Mouse (Mus musculus) cerebellum, adult 2 months (tissue): ENCODE data around the gene Rad51b. TPM values are rescaled to one million over a fixed set of nuclear protein-coding genes. Genes with fewer than 3 reads are reported as not detected.

Experiments
- DNase-seq, 2 experiments: peaks; one replicate each; pipeline ENCODE4 v3.0.0; 2021
- H3K27ac ChIP-seq: fragments of 200-500 bp; 2 replicates; pipeline ENCODE4 v1.5.1; 2012; ENCODE audit warnings: low read length, control low read depth, inconsistent platforms; ENCODE audit not compliant: insufficient read depth
- H3K27me3 ChIP-seq: fragments of 200-500 bp; 2 replicates; pipeline ENCODE4 v1.6.1; 2012; ENCODE audit warnings: inconsistent platforms, mild to moderate bottlenecking, low read length, moderate library complexity; ENCODE audit not compliant: control insufficient read depth, insufficient read depth
- H3K4me1 ChIP-seq: fragments of 200-500 bp; 2 replicates; pipeline ENCODE4 v1.6.1; 2011; ENCODE audit warnings: low read length; ENCODE audit not compliant: control insufficient read depth, insufficient read depth
- H3K4me3 ChIP-seq: fragments of 200-500 bp; replicated peaks from 2 replicates; pipeline ENCODE3; 2011; ENCODE audit warnings: mild to moderate bottlenecking, low read depth, low read length, control low read depth; ENCODE audit not compliant: insufficient read depth
- CTCF ChIP-seq: fragments of 200-500 bp; IDR thresholded peaks from 2 replicates; pipeline ENCODE4 v1.5.1; 2011; ENCODE audit warnings: low read depth, mild to moderate bottlenecking, control low read depth, low read length, moderate library complexity, borderline replicate concordance; ENCODE audit not compliant: insufficient read depth
- POLR2A ChIP-seq: fragments of 200-500 bp; IDR thresholded peaks from 2 replicates; pipeline ENCODE4 v1.6.1; 2011; ENCODE audit warnings: low read length, control low read depth, borderline replicate concordance; ENCODE audit not compliant: insufficient read depth
- WGBS: fragments of 180-500 bp; shearing (Covaris S2); methylation state at CpG from one replicate; pipeline ENCODE4 v1.1.7; 2018; 5-methylcytosine and 5-hydroxymethylcytosine counted together
- polyA plus RNA-seq: library from polyadenylated mRNA; depleted of rRNA; stranded (reverse); fragments of >200 nt; gene quantifications from 2 replicates; pipeline ENCODE4 v1.2.3, GENCODE M21; 2012

Gene Rad51b
- polyA plus RNA-seq, 1 experiment: 0.23 TPM

- TF ChIP-seq CTCF: no peak
- TF ChIP-seq POLR2A: no peak
- no peaks in the 10 kb centered on the region for H3K4me1 ChIP-seq
- no peak overlapping the region for H3K27ac ChIP-seq
- 41% methylated on average over 1 of the region's 1 CpGs for WGBS
- H3K27me3 ChIP-seq: no peaks in the 10 kb centered on the region
- no peak for DNase-seq
- no peak overlapping the region for H3K4me3 ChIP-seq
Measured at GRCm38 (mm10) chr12:79803670-79804069, 506.6 kb downstream of the Rad51b start.

- DNase-seq: no peak
- no peaks in the 10 kb centered on the region for H3K27me3 ChIP-seq
- H3K4me3 ChIP-seq: no peak overlapping the region
- no peak overlapping the region for H3K27ac ChIP-seq
- H3K4me1 ChIP-seq: no peaks in the 10 kb centered on the region
- 72% methylated on average over 8 of the region's 8 CpGs for WGBS
- TF ChIP-seq CTCF (no peak), POLR2A (no peak)
Measured at GRCm38 (mm10) chr12:79804776-79805524, 507.9 kb downstream of the Rad51b start.

- TF ChIP-seq CTCF (no peak), POLR2A (no peak)
- DNase-seq: no peak
- no peak overlapping the region for H3K27ac ChIP-seq
Measured at GRCm38 (mm10) chr12:79806990-79807389, 509.9 kb downstream of the Rad51b start.

GRCm38 (mm10) chr12:79807410-79807847 lies 510.3 kb downstream of the Rad51b start:
- no peaks in the 10 kb centered on the region for H3K4me1 ChIP-seq
- H3K27ac ChIP-seq: no peak overlapping the region
- no peak overlapping the region for H3K4me3 ChIP-seq
- WGBS: 56% methylated on average over 10 of the region's 10 CpGs
- no peak for DNase-seq
- no peaks in the 10 kb centered on the region; the same call in 1 of the 2 replicates for H3K27me3 ChIP-seq
- no peak for TF ChIP-seq CTCF
- TF ChIP-seq POLR2A: no peak

More at GRCm38 (mm10) chr12:79806990-79807389, 509.9 kb downstream of the Rad51b start:
- Histone ChIP-seq H3K27me3 (no peaks in the 10 kb centered on the region; the same call in 1 of the 2 replicates), H3K4me3 (no peak overlapping the region), H3K4me1 (no peaks in the 10 kb centered on the region)
- 78% methylated on average over 4 of the region's 4 CpGs for WGBS

- 83% methylated on average over 8 of the region's 8 CpGs for WGBS
- no peaks in the 10 kb centered on the region for H3K4me1 ChIP-seq
- TF ChIP-seq POLR2A (no peak), CTCF (no peak)
- H3K4me3 ChIP-seq: no peak overlapping the region
- DNase-seq: no peak
- no peak overlapping the region for H3K27ac ChIP-seq
- H3K27me3 ChIP-seq: no peaks in the 10 kb centered on the region; the same call in 1 of the 2 replicates
Measured at GRCm38 (mm10) chr12:79807938-79808401, 510.9 kb downstream of the Rad51b start.

- Histone ChIP-seq H3K4me3 (no peak overlapping the region), H3K4me1 (no peaks in the 10 kb centered on the region), H3K27ac (no peak overlapping the region), H3K27me3 (no peaks in the 10 kb centered on the region; the same call in 1 of the 2 replicates)
- no peak for DNase-seq
- TF ChIP-seq CTCF (no peak), POLR2A (no peak)
- WGBS: 74% methylated on average over 18 of the region's 18 CpGs
Measured at GRCm38 (mm10) chr12:79808426-79809398, 511.6 kb downstream of the Rad51b start.

GRCm38 (mm10) chr12:79809518-79809917 lies 512.4 kb downstream of the Rad51b start:
- no peak for DNase-seq
- WGBS: 51% methylated on average over 5 of the region's 5 CpGs
- Histone ChIP-seq H3K4me1 (no peaks in the 10 kb centered on the region), H3K4me3 (no peak overlapping the region), H3K27me3 (no peaks in the 10 kb centered on the region; the same call in 1 of the 2 replicates), H3K27ac (no peak overlapping the region)
- TF ChIP-seq POLR2A: no peak
- no peak for TF ChIP-seq CTCF

GRCm38 (mm10) chr12:79812422-79812821 lies 515.3 kb downstream of the Rad51b start:
- Histone ChIP-seq H3K4me1 (no peaks in the 10 kb centered on the region), H3K27ac (no peak overlapping the region), H3K27me3 (no peaks in the 10 kb centered on the region; the same call in 1 of the 2 replicates), H3K4me3 (no peak overlapping the region)
- no peak for DNase-seq
- no peak for TF ChIP-seq POLR2A
- TF ChIP-seq CTCF: no peak
- WGBS: 78% methylated on average over 8 of the region's 8 CpGs
